Mouse (Mus musculus): ENCODE results near the gene Clcn2. TPM values are rescaled to one million over a fixed set of nuclear protein-coding genes. Genes with fewer than 3 reads are reported as not detected.
A peak's percentile ranks its signal among the peaks of the same experiment; 100 is the strongest.

Gene Clcn2
- total and polyA plus RNA-seq, 3 experiments = 5.4 to 9.4 TPM; not detected in 1

DNA sequence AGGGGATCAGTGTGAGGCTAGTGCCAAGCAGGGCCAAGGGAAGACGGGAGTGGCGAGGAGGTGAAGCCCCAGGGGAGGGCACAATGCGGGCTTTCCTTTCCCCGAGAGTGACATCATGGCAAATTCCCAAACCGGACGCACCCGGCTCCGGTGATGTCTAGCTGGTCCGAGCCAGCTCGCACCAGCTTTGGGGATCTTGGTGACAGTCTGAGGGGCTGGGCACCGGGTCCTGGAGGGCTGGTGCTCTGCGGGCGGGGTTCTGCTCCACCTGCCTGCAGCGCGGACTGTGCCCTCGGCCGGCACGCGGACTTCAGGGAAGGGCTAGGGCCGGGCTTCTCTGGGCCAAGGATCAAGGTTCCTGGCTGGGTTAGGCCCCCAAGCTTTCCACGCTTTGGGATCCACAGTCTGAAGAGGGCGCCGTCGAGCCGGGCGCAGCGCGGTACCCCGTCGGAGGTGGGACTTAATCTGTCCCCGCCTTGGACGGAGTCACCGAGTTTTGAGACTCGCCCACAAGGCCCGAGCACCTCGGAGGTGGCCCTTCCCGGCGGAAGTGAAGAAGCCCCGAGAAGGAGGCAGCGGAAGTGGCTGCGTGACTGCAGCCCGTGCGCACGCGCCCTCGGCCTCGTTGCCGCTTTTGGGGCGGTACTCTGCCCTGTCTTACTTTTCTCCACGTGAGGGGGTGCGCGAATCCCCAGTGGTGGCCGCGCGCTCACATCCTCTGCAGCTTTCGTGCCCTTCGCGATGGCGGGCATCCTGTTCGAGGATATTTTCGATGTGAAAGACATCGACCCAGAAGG lies at the start of gene Clcn2, which contains the start of gene Polr2h (continued):
- TF ChIP-seq SMC3 (IDR thresholded peaks at IDR 0.05; ENCODE audit: low read depth, low read length) = peak; percentile 21; the same call in 1 of the 2 replicates
- no peak for TF ChIP-seq MEF2A (IDR thresholded peaks at IDR 0.05; ENCODE audit: extremely low read depth, insufficient replicate concordance, low read depth, low read length, poor library complexity, severe bottlenecking)

DNA sequence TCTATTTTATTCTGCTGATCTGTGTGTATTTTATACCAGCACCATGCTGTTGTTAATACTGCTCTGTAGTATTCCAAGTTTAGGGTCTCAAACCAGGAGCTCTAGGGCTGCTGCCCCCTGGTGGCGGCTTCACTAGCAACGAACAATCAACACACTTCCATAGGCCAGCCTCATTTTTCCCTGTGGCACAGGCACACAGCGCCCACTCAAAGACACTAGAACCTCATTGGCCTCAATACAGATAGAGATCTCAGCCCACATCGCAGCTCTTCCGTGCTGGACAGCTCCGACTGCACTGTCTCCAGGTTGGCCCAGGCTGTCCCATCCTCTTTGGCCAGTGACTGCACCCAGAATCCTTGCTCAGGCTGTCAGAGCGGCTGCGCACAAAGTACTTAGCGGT lies 47.7 kb upstream of the Clcn2 start:
- H3K79me2 ChIP-seq (ENCODE audit: control insufficient read depth, insufficient read depth, low read length, poor library complexity) = no peaks in the 10 kb centered on the region
- H3K36me3 ChIP-seq (ENCODE audit: control insufficient read depth in 1 of 2, insufficient read depth in 2 of 2, low read length in 2 of 2) = no peaks in the 10 kb centered on the region
- H3K27ac ChIP-seq (ENCODE audit: control insufficient read depth, low read depth, low read length) = no peak overlapping the region
- TF ChIP-seq RAD21 (IDR thresholded peaks at IDR 0.05; ENCODE audit: low read depth, low read length) (peak; percentile 42), ZC3H11A (IDR thresholded peaks at IDR 0.05; ENCODE audit: low read depth, low read length) (0 out of 2 replicates have a peak, but pooled peaks have one; percentile 24), KAT2A (conservative IDR thresholded peaks at IDR 0.05; ENCODE audit: low read depth, low read length) (no peak), CTCF (IDR thresholded peaks at IDR 0.05 in 2 of 3, conservative IDR thresholded peaks at IDR 0.05 in 1 of 3; ENCODE audit: control insufficient read depth in 1 of 3, insufficient read depth in 1 of 3, low read depth in 2 of 3, low read length in 3 of 3, poor library complexity in 1 of 3, severe bottlenecking in 1 of 3) (peak; percentile 71 to 90 (median 76)), USF2 (IDR thresholded peaks at IDR 0.05; ENCODE audit: borderline replicate concordance in 1 of 2, insufficient read depth in 1 of 2, low read depth in 1 of 2, low read length in 2 of 2) (no peak), MYB (IDR thresholded peaks at IDR 0.05; ENCODE audit: low read depth, low read length) (no peak), USF1 (IDR thresholded peaks at IDR 0.05; ENCODE audit: low read depth, low read length) (no peak), CHD2 (IDR thresholded peaks at IDR 0.05; ENCODE audit: low read length) (no peak), EP300 (IDR thresholded peaks at IDR 0.05; ENCODE audit: low read depth in 1 of 2, low read length in 2 of 2) (no peak), SIN3A (IDR thresholded peaks at IDR 0.05; ENCODE audit: low read length) (no peak), SMC3 (IDR thresholded peaks at IDR 0.05; ENCODE audit: low read depth, low read length) (peak; percentile 74), HCFC1 (IDR thresholded peaks at IDR 0.05; ENCODE audit: low read depth, low read length) (no peak)
- DNase-seq (ENCODE audit: low read depth, low spot score) = peak; percentile 65
- H3K4me1 ChIP-seq (ENCODE audit: control insufficient read depth in 1 of 2, insufficient read depth in 2 of 2, low read length in 2 of 2) = no peaks in the 10 kb centered on the region
- no peak overlapping the region for H3K4me3 ChIP-seq (ENCODE audit: control insufficient read depth in 1 of 2, insufficient read depth in 1 of 2, low read depth in 2 of 2, low read length in 2 of 2)
- H3K9ac ChIP-seq (ENCODE audit: control insufficient read depth, low read depth, low read length, poor library complexity, severe bottlenecking) = no peak overlapping the region
- no peaks in the 10 kb centered on the region for H3K9me3 ChIP-seq (replicated peaks; ENCODE audit: insufficient read depth, low read length)
- peaks cover 0 to 1% of the 10 kb centered on the region in 2 experiments; a peak in 3 of 4 replicates for H3K27me3 ChIP-seq (ENCODE audit: control insufficient read depth in 1 of 2, insufficient read depth in 2 of 2, low read length in 2 of 2)

DNA sequence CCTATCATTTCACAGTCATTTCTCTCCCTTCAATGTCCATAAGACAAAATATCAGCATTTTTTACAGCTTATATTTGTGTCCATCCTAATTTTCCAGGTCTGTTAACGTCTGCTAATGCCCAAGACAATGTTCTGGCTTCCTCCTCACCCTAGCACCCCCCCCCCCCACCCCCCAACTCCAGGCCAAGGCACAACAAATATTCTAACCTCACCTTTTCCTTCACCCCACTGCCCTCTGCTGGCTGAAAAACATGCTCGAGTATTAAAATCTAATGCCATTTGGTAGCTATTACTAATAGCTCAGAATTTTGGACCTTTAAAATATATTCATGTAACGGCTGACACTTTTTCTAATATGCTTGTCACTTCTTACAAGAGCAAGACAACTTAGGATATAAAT lies 44.1 kb upstream of the Clcn2 start:
- H3K4me3 ChIP-seq (ENCODE audit: control insufficient read depth in 1 of 2, insufficient read depth in 1 of 2, low read depth in 2 of 2, low read length in 2 of 2) = no peak overlapping the region
- peak; percentile 53 for DNase-seq (ENCODE audit: low read depth, low spot score)
- no peaks in the 10 kb centered on the region for H3K4me1 ChIP-seq (ENCODE audit: control insufficient read depth in 1 of 2, insufficient read depth in 2 of 2, low read length in 2 of 2)
- H3K27me3 ChIP-seq (ENCODE audit: control insufficient read depth in 1 of 2, insufficient read depth in 2 of 2, low read length in 2 of 2) = peaks cover 0 to 7% of the 10 kb centered on the region in 2 experiments; a peak in 3 of 4 replicates
- TF ChIP-seq TBP (IDR thresholded peaks at IDR 0.05; ENCODE audit: low read depth, low read length) (no peak), MEF2A (IDR thresholded peaks at IDR 0.05; ENCODE audit: extremely low read depth, insufficient replicate concordance, low read depth, low read length, poor library complexity, severe bottlenecking) (no peak), POLR2A (IDR thresholded peaks at IDR 0.05; ENCODE audit: control insufficient read depth in 1 of 2, insufficient read depth in 1 of 2, low read depth in 1 of 2, low read length in 2 of 2, poor library complexity in 1 of 2) (no peak), POLR2AphosphoS5 (IDR thresholded peaks at IDR 0.05; ENCODE audit: borderline replicate concordance, low read depth, low read length) (no peak), MAFK (IDR thresholded peaks at IDR 0.05; ENCODE audit: borderline replicate concordance, low read depth, low read length) (no peak), USF2 (IDR thresholded peaks at IDR 0.05; ENCODE audit: borderline replicate concordance in 1 of 2, insufficient read depth in 1 of 2, low read depth in 1 of 2, low read length in 2 of 2) (no peak), SMC3 (IDR thresholded peaks at IDR 0.05; ENCODE audit: low read depth, low read length) (peak; percentile 72), MYB (IDR thresholded peaks at IDR 0.05; ENCODE audit: low read depth, low read length) (no peak), EP300 (IDR thresholded peaks at IDR 0.05; ENCODE audit: low read depth in 1 of 2, low read length in 2 of 2) (no peak), ZC3H11A (IDR thresholded peaks at IDR 0.05; ENCODE audit: low read depth, low read length) (peak; percentile 74), MAX (IDR thresholded peaks at IDR 0.05; ENCODE audit: low read length) (no peak), ZNF384 (IDR thresholded peaks at IDR 0.05; ENCODE audit: low read depth, low read length) (0 out of 2 replicates have a peak, but pooled peaks have one; percentile 14), RAD21 (IDR thresholded peaks at IDR 0.05; ENCODE audit: low read depth, low read length) (peak; percentile 69), MAZ (IDR thresholded peaks at IDR 0.05; ENCODE audit: low read depth, low read length) (no peak), CTCF (IDR thresholded peaks at IDR 0.05 in 2 of 3, conservative IDR thresholded peaks at IDR 0.05 in 1 of 3; ENCODE audit: control insufficient read depth in 1 of 3, insufficient read depth in 1 of 3, low read depth in 2 of 3, low read length in 3 of 3, poor library complexity in 1 of 3, severe bottlenecking in 1 of 3) (peak in 2 of 3 experiments; percentile 45 to 70; a peak in 4 of 6 replicates)
- no peak overlapping the region for H3K27ac ChIP-seq (ENCODE audit: control insufficient read depth, low read depth, low read length)
- no peaks in the 10 kb centered on the region for H3K9me3 ChIP-seq (replicated peaks; ENCODE audit: insufficient read depth, low read length)
- no peaks in the 10 kb centered on the region for H3K36me3 ChIP-seq (ENCODE audit: control insufficient read depth in 1 of 2, insufficient read depth in 2 of 2, low read length in 2 of 2)
- H3K79me2 ChIP-seq (ENCODE audit: control insufficient read depth, insufficient read depth, low read length, poor library complexity) = no peaks in the 10 kb centered on the region
- no peak overlapping the region for H3K9ac ChIP-seq (ENCODE audit: control insufficient read depth, low read depth, low read length, poor library complexity, severe bottlenecking)

Data from MEL (cell line).